Mouse (Mus musculus) frontal cortex, postnatal 10 days (tissue): ENCODE results near the gene Ubap2.

Experiments
- DNase-seq, 2 experiments: peaks; one replicate each; pipeline ENCODE4 v3.0.0; 2022; ENCODE audit warnings: low spot score in 2 of 2, mixed read lengths in 1 of 2

Ubap2 gene

DNA sequence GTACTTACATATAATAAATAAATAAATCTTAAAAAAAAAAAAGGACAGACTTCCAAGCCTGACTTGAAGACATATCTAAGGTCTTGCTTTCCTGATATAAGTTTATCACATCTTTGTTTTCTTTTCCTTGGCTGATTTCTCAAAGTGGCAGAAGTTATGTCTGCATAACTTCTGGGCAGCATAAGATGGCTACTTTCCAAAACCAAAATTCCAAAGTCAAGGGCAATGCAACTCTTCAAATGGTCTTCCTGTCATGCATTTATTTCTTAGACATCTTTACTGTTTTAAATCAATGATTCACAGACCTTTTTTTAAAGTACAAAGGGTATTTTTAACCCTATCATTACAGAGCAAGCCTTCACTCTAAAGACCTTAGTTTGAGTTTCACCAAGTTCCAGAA lies 14.3 kb downstream of the Ubap2 start:
- no peak for DNase-seq

DNA sequence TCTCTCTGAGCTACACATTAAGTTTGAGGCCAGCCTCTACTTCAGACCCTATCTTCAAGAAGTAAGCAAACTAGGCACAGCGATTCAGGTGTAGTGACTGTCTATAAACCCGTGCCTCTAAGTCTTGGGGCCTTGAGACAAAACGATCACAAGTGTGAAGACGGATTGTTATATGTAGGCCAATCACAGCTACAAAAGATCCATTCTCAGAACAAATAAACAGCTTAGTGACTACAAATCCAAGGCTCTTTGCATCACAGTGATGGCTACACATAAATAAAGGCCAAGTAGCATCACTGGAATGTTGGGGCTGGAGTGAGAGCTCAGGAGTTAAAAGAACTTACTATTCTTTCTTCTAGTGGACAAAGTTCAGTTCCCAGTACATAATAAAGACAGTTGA lies 15.9 kb downstream of the Ubap2 start:
- DNase-seq: no peak

DNA sequence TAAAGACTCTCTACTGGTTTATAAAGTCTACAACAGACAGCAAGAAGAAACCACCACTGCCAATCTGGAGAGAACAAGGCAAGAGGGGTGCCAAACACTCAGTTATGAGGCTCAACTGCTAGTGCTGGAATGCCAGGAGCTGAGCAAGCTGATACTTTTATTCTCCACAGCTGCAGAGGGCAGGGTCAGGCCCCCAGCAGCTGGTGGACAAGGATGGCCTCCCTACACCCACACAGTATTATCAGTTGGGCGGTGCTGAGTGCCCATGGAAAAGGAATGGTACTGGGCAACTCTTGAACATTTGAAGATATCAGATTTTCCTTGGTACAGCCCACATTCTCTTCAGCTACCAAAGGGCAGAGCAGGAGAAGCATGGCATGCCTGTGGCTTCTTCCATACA lies 17.2 kb downstream of the Ubap2 start:
- DNase-seq: no peak

DNA sequence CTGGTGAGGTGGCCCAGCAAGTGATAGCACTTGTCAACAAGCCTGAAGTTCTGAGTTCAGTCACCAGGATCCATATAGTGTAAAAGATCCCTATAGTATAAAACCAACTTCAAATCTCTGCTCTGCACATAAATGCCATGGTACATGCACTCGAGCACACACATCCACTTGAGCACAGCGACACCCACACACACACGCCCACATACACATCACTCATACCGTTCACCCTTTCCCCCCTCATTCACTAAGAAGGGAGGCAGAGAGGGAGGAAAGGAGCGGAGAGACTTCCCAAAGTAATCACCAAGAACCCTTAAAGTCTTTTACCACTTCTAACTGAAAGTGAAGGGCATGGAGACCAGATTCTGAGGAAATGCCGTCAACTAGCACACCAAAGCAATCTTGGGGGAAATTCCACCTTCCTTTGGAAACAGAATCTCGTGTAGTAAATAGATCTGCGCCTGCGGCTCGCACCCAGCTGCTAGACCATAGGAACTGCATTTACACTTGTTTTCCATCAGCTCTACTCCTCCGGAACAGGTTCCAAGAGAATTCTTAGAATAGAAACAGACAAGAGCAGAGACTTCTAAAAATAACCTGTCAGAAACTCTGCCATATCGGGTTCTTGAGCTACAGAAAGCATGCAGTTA lies 19.3 kb downstream of the Ubap2 start:
- DNase-seq: peak; percentile 16 to 23

DNA sequence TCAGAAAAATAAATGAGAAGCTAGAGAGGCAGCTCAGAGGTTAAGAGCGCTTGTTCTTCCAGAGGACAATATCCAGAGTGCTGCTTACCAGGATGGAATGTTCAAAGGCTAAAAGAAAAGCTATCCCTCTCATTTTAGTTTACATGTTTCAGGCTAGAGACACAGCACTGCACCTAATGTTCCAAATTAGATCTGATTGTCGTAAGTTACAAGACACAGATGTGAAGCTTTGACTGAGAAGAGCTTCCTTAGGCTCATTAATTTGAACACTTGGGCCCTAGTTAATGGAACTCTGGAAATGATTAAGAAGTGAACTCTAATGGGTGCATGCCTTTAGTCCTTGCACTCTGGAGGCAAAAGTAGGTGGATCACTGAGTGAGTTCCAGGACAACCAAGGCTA lies 21.2 kb downstream of the Ubap2 start:
- no peak for DNase-seq

DNA sequence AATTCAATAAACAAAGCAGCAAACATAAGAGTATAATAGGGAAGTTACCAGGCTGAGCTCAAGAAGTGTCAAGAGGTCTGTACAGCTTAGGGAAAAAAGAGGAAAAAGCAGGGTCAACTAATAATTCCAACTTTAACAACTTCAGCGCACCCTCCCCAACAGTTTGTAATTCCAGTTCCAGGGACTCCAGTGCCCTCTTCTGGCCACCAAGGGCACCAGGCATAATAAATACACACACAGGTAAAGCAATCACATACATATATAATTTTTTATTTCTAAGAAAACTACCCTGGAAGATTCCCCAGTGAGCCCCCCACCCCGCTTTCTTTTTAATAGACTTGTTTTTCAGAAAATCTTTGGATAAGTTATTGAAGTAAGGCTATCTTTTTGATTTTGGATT lies 29.5 kb downstream of the Ubap2 start:
- DNase-seq: no peak

DNA sequence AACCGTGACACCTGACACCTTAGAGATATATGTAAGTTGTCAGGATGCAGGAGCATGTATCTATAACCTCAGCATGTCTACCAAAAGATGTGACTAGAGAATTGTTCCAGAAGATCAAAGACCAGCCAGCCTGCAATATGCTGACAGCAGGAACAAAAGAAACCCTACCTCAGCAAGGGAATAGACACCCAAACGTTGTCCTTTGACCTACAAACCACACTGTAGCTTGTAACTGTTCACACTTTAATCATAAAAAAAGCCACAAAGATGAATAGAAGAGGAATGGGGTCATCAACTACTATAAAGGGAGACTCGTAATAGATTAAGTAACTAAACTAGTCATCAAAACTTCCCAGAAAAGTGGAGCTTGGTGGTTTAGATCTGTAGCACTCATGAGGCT lies 34.0 kb downstream of the Ubap2 start:
- DNase-seq: no peak

DNA sequence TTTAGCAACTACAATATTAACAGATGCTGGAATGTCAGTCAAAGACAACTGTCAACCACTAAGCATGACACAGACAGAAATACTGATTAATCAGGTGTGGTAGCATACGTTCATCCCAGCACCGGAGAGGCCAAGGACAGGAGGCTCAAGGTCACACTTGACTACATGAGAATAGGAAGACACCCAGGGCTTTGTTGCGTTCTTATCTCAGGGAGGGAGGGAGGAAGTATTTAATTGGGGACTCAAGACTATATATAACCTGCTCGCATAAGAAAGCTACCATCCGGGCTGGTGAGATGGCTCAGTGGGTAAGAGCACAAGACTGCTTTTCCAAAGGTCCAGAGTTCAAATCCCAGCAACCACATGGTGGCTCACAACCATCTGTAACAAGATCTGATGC lies 39.3 kb downstream of the Ubap2 start:
- DNase-seq: no peak

DNA sequence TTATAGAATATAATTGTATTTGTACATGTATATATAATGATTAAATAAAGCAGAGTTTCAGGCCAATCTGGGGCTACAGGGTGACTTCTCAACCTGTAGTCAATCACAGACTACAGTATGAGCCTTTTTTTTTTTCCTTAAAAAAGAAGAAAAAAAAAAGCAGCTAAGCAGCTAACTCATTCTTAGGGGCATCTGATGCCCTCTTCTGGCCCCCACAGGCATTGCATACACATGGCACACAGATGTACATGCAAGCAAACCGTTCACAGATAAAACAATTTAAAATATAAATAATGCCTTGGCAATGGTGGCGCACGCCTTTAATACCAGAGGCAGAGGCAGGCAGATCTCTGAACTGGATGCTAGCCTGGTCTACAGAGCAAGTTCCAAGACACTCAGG lies 48.6 kb downstream of the Ubap2 start:
- DNase-seq: peak; percentile 17 to 41

DNA sequence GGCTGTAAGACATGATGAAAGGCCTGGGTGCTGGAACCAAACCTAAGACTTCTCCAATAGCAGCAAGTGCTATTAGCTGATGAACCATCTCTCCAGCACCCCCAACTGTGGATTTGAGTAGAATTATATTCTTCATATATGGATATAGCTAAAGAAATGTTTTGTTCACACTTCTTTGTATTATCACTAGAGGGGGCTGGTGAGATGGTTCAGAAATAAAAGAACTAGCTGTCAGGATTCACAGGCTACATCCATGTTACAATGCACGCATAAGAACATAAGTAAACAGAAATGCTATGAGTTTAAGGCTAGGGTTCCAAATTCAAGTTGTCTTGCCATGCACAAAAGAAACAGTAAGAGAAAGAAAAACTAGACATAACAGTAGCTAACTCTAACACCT lies 49.5 kb downstream of the Ubap2 start:
- DNase-seq: no peak

DNA sequence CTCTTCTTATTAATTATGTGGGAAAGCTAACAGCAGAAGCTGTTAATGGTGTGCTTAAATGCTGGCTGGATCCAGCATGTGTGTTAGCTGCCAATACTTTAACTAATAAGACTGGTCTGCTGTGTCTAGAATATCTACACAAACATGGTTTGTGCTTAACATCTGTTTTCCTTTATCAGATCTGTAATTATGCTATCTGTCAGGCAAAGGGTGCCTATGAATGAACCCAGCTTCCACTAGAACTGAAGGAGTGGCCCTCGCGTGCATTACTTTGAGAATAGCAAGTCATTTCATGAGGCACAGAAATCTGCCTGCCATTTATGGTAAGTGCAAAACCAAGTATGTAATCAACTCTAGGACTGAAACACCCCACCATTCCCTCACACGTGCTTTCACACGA lies 66.9 kb downstream of the Ubap2 start:
- no peak for DNase-seq

DNA sequence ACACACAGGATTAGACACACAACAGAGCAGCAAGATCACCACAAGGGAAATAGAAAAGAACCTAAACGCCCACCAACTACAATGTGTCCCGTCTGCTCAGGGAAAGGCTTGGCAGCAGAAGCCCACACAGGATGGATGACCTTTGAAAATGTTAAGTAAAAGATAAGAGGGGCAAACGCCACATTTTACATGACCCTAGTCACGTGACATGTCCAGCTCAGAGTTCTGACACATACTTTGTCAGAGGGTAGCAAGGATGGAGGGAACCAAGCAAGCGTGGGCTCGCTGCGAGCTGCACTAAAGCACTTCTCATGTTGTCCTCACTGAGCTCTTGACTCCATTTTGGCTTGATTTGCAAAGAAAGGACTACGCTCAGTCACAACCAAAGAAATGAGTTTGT lies 69.2 kb downstream of the Ubap2 start:
- DNase-seq: no peak

DNA sequence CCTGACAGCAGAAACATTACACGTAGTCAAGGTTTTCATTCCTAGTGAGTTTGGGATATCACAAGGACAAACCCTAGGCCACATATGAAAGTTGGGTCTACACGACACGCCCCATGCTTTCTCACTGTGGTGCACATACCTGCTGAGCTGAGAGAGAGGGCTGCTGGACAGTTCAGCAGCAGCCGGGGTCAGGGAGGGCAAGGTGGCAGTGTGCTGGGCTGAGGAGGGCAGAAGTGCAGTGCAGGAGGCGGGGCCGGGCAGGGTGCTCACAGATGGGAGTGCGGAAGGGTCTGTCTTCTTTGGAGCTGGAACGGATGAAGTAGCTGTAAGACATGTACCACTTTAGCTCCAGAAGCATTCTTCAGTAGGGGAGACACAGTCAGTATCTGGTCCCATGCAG lies 72.8 kb downstream of the Ubap2 start:
- DNase-seq: no peak

DNA sequence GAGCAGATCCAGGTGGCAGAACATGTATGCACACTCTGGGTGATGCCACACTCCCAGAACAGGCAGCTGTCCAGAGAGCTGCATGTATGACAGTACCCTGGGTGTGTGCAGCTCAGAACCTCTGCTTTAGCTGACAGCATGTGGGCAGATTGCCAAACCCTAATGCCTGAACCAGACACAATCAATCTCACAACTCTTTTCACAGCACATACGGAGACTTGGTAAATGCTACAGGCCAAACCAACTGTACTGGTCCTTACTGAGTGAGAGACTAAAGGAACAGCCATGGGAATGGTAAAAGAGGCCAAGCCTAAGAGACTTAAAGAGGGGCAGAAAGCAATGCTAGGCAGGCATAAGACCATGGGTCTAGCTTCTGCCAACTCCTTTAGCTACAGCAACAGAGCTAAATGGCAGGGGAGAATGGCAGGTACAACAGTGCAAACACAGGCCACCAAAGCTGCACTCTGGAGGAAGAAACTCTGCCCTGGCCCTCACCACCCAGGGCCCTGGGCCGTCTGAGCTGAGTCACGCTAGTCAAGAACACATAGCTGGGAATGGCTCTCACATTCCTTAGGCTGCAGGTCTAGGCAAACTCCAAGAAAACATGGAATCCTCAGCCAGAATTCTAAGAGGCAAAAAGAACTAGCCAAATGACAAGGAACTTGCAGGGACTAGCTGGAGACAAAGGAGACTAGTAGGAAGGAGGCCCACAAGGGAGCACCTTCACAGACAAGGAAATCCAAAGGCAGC lies 77.9 kb downstream of the Ubap2 start:
- no peak for DNase-seq

DNA sequence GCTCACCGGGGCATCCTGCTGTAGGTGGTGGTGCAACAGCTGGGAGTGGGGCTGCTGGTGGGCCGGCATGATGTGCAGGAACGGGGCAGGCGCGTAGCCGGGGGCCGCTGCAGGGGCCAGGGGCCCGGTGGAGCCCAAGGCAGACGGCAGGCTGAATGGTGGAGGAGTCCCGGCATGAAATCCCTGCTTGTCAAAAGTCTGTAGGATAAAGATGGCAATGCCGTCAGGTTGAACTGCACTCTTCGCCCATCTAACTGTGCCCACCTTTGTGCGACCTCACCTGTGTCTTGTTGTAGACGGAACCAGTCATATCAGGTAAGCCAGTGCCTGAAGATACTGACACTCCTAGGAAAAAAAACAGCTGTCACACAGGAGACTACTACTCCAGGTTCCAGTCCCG lies 79.6 kb downstream of the Ubap2 start:
- no peak for DNase-seq

DNA sequence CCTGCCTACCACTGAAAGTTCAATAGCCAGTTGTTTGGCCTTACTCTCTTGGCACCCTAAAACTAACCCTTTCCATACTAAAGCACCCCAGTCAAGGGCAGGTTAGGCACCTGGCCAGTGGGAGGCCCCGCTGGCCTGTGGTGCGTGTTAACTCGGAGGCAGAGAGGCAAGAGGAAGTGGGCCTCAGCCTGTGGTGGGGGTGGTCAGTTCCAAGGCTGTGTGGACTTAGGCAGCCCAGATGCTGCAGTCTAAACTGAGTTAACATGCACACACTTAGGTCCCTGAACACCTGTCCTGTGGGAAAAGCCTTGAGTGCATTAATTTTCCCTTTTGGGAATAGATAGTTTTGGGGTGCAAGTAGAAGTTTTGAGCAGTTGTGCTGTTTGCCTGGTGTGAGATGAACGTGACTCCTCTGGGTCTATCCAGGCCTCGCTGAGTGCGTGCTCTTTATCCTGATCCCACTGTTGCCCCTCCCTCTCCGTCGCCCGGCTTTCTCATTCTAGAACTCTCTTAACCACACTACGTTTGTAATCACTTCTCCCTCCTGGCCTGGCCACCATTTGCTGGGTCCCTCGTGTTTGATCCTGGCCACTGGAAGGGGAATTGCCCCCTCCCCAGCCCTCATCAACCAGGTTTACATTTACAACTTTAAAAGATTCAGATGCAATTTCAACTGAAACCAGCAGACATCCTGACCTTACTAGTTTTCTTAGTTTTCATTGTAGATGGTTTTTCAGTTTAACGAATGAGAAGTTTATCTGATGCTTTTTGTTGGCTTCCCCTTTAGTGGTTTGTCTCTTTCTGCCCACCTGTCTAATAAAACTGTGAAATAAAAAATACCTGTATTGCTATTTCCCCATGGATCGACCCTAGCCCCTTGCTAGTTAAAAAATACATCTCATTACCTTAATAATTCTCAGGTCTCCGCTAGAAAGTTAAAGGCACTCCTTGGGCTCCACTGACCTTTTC lies 82.1 kb downstream of the Ubap2 start:
- no peak for DNase-seq

DNA sequence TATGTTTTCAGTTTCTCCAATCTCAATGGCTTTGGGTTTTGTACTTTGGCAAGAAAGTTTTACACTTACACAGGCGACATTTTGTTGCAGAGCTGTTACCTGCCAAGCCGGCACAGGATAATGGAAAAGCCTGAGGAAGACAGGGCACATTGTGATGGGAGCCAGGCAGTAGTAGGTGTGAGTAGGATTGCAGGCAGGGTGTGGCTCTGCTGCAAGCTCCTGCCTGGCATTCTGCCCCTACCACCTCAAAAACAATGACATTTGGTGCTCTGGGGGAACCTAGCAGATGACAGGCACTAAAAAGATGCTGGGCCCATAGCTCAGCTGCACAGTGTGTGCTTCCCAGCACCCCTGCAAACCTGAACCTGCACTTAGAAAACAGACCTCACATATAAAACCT lies 85.1 kb downstream of the Ubap2 start:
- DNase-seq: no peak

DNA sequence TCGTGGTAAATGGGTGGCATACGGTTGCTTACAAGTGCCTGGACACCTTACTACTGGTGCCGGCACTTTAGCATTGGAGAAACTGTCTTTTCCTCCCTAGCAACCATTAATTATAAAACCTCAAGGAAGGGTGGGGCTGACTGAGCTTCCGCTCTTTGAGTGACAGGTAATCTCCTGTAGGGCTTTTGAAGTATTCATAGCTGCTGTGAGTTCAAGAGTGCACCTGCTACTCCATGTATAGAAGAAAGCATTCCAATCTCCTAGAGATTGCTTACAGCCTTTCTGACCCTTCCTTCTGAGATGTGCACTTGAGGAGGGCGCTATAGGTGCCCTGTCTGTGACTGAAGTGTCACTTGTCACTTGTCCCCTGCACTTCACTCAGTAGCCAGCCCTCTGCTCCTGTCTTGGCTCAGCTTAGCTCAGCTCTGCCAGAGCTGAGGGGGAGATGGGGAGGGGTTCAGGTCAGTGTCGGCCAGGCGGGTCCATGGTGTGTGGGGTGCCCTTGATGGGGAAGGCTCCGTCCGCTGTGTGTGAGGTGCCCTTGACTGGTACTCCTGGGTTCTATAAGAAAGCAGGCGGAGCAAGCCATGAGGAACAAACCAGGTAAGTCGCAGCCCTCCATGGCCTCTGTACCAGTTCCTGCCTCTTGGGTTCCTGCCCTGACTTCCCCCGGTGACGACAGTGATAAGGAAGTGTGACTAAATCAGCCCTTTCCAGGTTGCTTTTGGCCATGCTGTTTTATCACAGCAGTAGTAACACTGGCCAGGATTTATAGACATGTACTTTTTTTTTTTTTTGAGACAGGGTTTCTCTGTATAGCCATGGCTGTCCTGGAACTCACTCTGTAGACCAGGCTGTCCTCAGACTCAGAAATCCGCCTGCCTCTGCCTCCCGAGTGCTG lies 94.9 kb downstream of the Ubap2 start:
- no peak for DNase-seq

DNA sequence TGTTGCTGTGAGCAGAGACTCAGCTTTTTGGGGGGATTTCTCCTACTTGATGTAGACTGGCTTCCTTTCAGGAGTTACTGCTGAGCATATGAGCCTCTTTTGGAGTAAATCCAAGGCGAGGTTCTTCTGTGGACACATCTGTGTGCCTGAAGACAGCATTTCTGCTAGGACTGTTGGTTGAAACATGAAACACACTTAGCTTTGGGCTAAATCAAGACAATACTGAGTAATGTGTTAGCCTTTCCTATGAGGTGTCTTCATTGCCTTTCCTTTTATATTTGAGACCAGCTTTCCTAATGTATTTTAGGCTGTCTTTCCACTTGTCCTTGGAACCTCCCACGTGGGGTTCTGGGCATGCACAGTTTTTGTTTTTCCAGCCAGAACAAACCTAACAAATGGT lies 100.3 kb downstream of the Ubap2 start:
- DNase-seq: no peak

DNA sequence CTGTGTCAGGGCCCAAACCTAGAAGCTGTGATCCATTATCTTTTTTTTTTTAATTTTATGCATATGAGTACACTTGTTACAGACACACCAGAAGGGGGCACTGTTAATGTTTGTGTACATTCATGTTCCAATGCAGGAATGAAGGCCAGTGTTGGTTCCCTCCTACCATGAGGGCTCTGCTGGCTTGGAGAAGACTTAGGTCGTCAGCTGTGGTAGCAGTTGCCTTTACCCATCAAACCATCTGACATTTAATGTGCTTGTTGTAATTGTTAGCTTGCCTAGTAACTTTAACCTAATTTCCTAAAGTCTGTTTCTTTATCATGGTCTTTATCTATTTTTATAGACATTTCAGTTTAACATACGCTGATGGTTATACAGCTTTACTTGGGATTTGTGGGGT lies 104.0 kb downstream of the Ubap2 start:
- DNase-seq: no peak

DNA sequence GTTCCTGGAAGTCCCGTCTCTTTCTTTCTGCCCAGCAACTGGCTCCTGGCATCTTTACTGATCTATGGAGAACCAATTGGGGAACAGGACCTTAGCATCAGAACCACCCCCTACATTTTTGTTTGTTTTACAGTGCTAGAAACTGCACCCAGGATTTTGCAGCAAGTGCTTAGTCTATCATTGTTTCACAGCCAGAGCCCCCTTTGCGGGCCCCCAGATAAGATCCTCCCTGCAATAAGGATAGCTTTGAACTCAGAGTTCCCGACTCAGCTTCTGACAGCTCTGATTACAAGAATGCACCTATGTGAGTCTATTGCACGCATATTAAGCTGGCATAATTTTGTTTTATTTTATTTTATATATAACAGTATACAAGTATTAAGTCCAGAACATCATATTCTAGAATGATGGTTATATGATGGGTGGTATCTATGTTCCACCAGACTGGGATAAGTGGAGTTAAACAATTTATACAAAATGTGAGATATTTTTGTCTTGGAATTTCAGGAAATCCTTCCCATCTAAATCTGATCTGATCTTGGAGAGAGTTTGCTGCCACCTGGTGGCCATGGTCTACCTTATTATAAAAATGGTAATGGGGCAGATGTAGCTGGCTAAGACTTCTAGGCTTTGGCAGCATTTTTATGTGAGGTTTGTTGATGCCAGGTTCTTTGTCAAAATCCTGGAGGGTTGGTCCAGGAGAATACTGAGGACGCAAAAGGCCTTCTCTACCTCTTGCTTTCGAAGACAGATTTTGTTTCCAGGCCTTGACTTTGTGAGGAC lies 109.1 kb downstream of the Ubap2 start:
- peak; percentile 52 to 76 for DNase-seq
